Mouse (Mus musculus) brain, embryonic 14.5 days (tissue): ENCODE measurements around the gene Rhot2. TPM values are rescaled to one million over a fixed set of nuclear protein-coding genes. Genes with fewer than 3 reads are reported as not detected.
"Not testable (repeated sequence)": the region's sequence is repeated elsewhere in the genome, so short reads cannot be mapped to it uniquely, and the experiment has no call there.

Experiments
- DNase-seq: peaks from one replicate; pipeline ENCODE4 v3.0.0-alpha.2; 2011; ENCODE audit warnings: low read depth
- CTCF ChIP-seq: fragments of 200-500 bp; IDR thresholded peaks from 2 replicates; pipeline ENCODE4 v1.5.1; 2012; ENCODE audit warnings: inconsistent platforms, mild to moderate bottlenecking, moderate library complexity, borderline replicate concordance; ENCODE audit not compliant: insufficient read depth, insufficient read length; ENCODE audit errors: extremely low read depth
- POLR2A ChIP-seq: fragments of 200-500 bp; IDR thresholded peaks from 2 replicates; pipeline ENCODE4 v1.6.1; 2012; ENCODE audit warnings: mild to moderate bottlenecking, inconsistent platforms, borderline replicate concordance; ENCODE audit not compliant: poor library complexity, insufficient read depth, insufficient read length, severe bottlenecking; ENCODE audit errors: extremely low read depth
- polyA plus RNA-seq: library from polyadenylated mRNA; depleted of rRNA; stranded (reverse); fragments of >200 nt; gene quantifications from 2 replicates; pipeline ENCODE4 v1.2.3, GENCODE M21; 2012

Rhot2 gene
- polyA plus RNA-seq, 1 experiment = 88.4 TPM

DNA sequence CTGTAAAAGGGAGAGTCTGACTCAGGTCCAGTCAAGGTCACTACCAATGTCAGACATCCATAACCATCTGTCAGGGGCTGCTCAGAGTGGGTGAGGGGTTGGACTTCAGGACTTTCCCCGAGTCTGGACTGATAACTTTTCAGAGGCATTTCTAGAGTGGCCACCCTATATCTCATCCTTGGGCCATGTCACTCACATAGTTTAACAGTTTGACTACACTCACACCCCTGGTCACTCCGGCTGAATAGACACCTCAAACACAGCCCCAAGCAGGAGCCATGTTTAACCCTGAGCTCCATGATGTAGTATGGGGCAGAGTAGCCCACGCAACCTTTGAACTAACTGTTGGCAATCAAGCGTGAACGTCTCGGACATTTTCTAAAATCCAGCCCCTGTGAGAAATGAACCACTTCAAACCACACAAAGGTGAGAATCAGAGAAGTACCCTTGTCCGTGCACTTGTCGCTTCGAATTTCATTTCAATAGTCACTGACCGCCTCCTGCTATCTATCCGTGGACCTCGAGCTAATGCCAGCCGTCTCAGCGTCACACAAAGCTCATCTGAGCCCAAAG, 29.6 kb upstream of the Rhot2 start:
- no peak for TF ChIP-seq CTCF
- TF ChIP-seq POLR2A = no peak
- no peak for DNase-seq

- DNase-seq = no peak
- TF ChIP-seq CTCF (no peak), POLR2A (no peak)
Observed at GRCm38 (mm10) chr17:25873405-25874147, 28.9 kb upstream of the Rhot2 start.

GRCm38 (mm10) chr17:25872676-25873075, 28.0 kb upstream of the Rhot2 start:
- DNase-seq = no peak
- no peak for TF ChIP-seq CTCF

- DNase-seq = not testable (repeated sequence)
Observed at GRCm38 (mm10) chr17:25871566-25871965, 26.9 kb upstream of the Rhot2 start.

DNA sequence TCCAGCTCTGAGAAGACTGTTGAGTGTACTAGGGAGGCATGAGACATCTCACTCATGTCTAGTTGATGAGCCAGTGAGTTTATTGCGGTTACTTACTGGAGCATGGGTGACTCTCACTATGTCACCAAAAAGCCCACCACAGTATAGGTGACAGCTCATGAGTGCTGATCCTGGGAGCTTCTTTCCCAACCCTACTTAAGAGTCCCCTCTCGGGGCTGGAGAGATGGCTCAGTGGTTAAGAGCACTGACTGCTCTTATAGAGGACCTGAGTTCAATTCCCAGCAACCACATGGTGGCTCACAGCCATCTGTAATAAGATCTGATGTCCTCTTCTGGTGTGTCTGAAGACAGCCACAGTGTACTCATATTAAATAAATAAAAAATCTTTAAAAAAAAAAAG, 25.3 kb upstream of the Rhot2 start:
- TF ChIP-seq POLR2A (no peak), CTCF (no peak)
- DNase-seq = no peak

- no peak for DNase-seq
- TF ChIP-seq CTCF (no peak), POLR2A (no peak)
Observed at GRCm38 (mm10) chr17:25869498-25869897, 24.8 kb upstream of the Rhot2 start.

DNA sequence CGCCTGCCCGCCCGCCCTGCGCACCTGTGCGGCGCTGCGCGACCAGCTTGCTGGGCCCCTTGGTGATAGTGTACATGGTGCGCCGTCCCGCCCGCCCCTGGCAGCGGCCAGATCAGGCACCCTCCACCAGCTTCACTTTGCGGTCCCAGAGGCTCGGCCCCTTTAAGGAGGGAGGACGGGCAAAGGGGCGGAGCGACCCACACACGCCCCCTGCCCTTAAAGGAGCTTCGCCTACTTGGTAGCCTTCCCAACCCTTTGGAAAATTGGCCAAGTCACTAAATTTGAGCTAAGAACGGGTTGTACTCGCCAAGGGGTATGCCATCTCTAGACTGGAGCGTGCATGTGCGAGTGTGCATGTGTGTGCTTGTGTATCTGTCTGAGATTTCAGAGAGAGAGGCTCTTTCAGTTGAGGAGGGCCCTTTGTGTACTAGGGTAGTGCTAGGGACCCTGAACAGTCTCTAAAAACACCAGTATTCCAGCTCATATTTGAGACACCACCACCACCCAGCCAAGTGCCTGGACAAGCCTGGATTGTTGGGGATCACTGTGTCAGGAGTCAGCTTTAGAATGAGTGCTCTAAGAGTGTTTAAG, 24.0 kb upstream of the Rhot2 start, which contains the start of gene Mcrip2:
TSS of gene Mcrip2 (minus strand) at position 164 of the 591 bp plus-strand sequence.
- TF ChIP-seq POLR2A (0 out of 2 replicates have a peak, but pooled peaks have one; percentile 18), CTCF (no peak)

DNA sequence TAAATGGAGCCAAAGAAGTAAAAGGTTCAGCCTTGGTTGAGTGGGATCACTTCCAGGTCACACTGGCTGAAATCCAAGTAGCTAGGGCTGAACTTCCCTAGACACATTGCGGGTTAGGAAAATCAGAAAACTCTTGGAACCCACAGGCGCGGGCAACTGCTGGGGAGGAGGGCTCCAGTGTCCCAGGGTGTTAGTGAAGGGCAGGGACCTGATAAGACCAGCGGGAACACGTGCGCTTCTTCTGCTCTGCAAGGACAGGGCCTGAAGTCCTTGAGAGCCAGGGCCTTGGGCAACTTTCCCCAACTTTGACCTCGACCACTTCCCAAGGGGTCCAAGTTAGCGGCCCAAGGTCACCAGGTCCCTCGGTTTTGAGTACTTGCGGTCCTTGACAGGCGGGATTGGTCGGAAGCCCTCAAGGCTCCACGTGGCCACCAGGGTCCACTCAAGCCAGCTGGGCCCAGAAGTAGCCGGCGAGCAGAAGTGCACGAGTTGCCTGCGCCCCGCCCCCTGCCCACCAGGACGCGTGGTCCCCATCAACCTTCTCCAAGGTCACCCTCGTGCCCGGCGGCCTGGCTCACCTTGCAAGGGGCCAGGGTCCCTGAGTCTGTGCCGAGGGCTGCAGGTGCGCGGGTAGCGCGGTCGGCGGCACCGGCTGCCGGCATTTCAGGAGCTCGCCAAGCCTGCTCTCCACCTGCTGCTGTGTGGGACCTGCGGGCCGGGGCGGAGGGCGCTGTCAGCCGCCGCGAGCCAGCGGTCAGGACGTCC, 23.4 kb upstream of the Rhot2 start:
- no peak for DNase-seq
- TF ChIP-seq POLR2A (no peak), CTCF (no peak)

More for the DNA sequence above, 24.0 kb upstream of the Rhot2 start, which contains the start of gene Mcrip2:
- DNase-seq = peak; percentile 92

GRCm38 (mm10) chr17:25867509-25867835, 22.8 kb upstream of the Rhot2 start:
- no peak for DNase-seq
- TF ChIP-seq CTCF = no peak
- TF ChIP-seq POLR2A = no peak

DNA sequence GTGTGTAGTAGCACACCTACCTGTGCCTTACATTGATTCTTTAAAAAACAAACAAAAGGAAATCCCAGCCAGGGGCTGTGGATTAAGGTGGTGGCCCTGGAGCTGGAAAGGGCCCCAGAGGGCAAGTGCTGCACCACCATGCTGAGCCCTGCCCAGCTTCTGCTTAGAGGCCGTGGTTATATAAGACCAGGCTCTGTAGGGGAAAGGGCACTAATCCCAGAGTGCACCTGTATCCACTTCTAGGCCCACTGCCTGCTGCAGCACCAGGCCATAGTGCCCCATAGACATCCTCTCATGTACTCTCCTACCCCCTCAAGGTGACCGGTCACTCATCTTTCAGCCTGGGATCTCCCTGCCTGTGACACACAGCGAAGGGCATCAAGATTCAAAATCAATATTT, 21.5 kb upstream of the Rhot2 start:
- DNase-seq = no peak
- TF ChIP-seq POLR2A = no peak
- TF ChIP-seq CTCF = no peak

DNA sequence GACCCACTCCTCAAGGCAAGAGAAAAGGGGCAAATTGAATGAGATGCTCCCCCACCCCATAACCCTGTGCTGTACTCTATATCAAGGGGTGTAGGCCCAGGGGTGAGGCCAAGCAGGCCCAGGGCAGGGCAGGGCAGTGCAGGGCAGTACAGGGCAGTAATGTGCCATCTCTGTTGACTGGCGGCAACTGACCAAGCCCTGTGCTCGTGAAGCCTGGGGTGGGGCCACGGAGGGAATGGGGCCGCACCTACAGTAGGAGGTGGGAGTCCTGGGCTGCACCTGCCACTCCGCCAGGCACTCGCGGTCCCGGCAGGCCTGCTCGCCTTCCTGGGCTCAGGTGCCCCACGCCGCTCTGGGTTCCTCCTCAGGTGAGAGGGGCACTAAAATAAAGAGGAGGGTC, 20.6 kb upstream of the Rhot2 start:
- no peak for DNase-seq
- TF ChIP-seq CTCF (no peak), POLR2A (no peak)

DNA sequence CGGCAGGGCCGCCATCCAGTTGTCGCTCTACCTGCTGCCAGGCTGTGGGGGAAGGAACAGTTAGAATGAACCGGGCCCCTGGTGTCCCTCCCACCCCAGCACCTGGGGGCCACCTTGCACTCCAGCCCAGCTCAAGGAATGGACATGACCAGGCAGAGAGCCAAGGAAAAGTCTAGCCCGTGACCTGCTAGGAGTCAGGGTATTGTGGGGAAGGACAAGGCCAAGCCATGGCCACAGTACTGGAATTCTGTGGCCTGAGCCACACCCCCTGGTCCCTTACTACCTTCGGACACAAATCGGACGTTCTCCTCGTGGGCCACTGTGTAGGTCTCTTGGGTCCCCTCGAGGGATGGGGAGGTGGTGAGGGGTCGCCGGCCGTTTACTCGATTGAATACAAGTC, 19.7 kb upstream of the Rhot2 start:
- TF ChIP-seq CTCF (no peak), POLR2A (no peak)
- no peak for DNase-seq

GRCm38 (mm10) chr17:25863681-25864080, 19.0 kb upstream of the Rhot2 start:
- TF ChIP-seq POLR2A (no peak), CTCF (no peak)
- no peak for DNase-seq
